Mouse (Mus musculus): ENCODE measurements around the gene Pnpla2. TPM values are rescaled to one million over a fixed set of nuclear protein-coding genes. Genes with fewer than 3 reads are reported as not detected.

Pnpla2 gene
- polyA plus RNA-seq, 1 experiment from 2014 or later, result 17.6 TPM

- Histone ChIP-seq H3K4me2 (no peak overlapping the region), H3K36me3 (no peaks in the 10 kb centered on the region), H3K4me1 (replicated peaks) (no peaks in the 10 kb centered on the region), H3K9me3 (no peaks in the 10 kb centered on the region), H3K27ac (replicated peaks) (no peak overlapping the region), H3K9ac (no peak overlapping the region), H3K4me3 (no peak overlapping the region), H3K27me3 (no peaks in the 10 kb centered on the region)
- 87% methylated on average over 9 of the region's 9 CpGs for WGBS
- no peak for ATAC-seq (ENCODE audit: low read depth)
Measured at GRCm38 (mm10) chr7:141420030-141420702, 34.8 kb upstream of the Pnpla2 start.

- Histone ChIP-seq H3K9ac (no peak overlapping the region), H3K4me1 (replicated peaks) (peaks cover 10% of the 10 kb centered on the region), H3K36me3 (peaks cover 15% of the 10 kb centered on the region), H3K9me3 (no peaks in the 10 kb centered on the region), H3K4me3 (no peak overlapping the region), H3K27ac (replicated peaks) (no peak overlapping the region), H3K4me2 (no peak overlapping the region), H3K27me3 (no peaks in the 10 kb centered on the region)
- 78% methylated on average over 4 of the region's 4 CpGs for WGBS
- no peak for ATAC-seq (ENCODE audit: low read depth)
Measured at GRCm38 (mm10) chr7:141423811-141424210, 31.2 kb upstream of the Pnpla2 start.

- 86% methylated on average over 12 of the region's 12 CpGs for WGBS
- H3K9ac ChIP-seq, result no peak overlapping the region
- no peak overlapping the region for H3K27ac ChIP-seq (replicated peaks)
- peaks cover 37% of the 10 kb centered on the region for H3K36me3 ChIP-seq
- ATAC-seq (ENCODE audit: low read depth), result no peak
- H3K4me2 ChIP-seq, result no peak overlapping the region
- peaks cover 24% of the 10 kb centered on the region for H3K4me1 ChIP-seq (replicated peaks)
- no peaks in the 10 kb centered on the region for H3K27me3 ChIP-seq
- no peak overlapping the region for H3K4me3 ChIP-seq
- H3K9me3 ChIP-seq, result no peaks in the 10 kb centered on the region
Measured at GRCm38 (mm10) chr7:141426948-141427730, 27.9 kb upstream of the Pnpla2 start.

GRCm38 (mm10) chr7:141428701-141429100, 26.3 kb upstream of the Pnpla2 start:
- Histone ChIP-seq H3K36me3 (peaks cover 52% of the 10 kb centered on the region), H3K4me3 (peak overlapping the region; percentile 62), H3K27ac (replicated peaks) (peak overlapping the region; percentile 87), H3K27me3 (no peaks in the 10 kb centered on the region), H3K4me1 (replicated peaks) (peaks cover 38% of the 10 kb centered on the region), H3K9ac (peak overlapping the region; percentile 87), H3K9me3 (no peaks in the 10 kb centered on the region), H3K4me2 (peak overlapping the region; percentile 88)
- ATAC-seq (ENCODE audit: low read depth), result 0 out of 2 replicates have a peak, but pooled peaks have one; percentile 5
- WGBS, result 47% methylated on average over 5 of the region's 5 CpGs

GRCm38 (mm10) chr7:141429310-141429709, 25.7 kb upstream of the Pnpla2 start, which contains the start of gene Cend1:
TSS of gene Cend1 (minus strand) at chr7:141429491.
- Histone ChIP-seq H3K9ac (peak within 1 kb of the TSS; percentile 87), H3K4me1 (replicated peaks) (peaks cover 44% of the 10 kb centered on the region), H3K9me3 (no peaks in the 10 kb centered on the region), H3K27ac (replicated peaks) (peak within 1 kb of the TSS; percentile 87), H3K4me2 (peak within 1 kb of the TSS; percentile 88), H3K36me3 (peaks cover 55% of the 10 kb centered on the region), H3K4me3 (peak within 1 kb of the TSS; percentile 62), H3K27me3 (no peaks in the 10 kb centered on the region)
- WGBS, result 3% methylated on average over 19 of the region's 19 CpGs
- ATAC-seq (ENCODE audit: low read depth), result peak; percentile 86

GRCm38 (mm10) chr7:141429840-141430584, 25.0 kb upstream of the Pnpla2 start:
- Histone ChIP-seq H3K36me3 (peaks cover 55% of the 10 kb centered on the region), H3K4me3 (no peak overlapping the region), H3K4me1 (replicated peaks) (peaks cover 51% of the 10 kb centered on the region), H3K4me2 (peak overlapping the region; percentile 88), H3K9me3 (no peaks in the 10 kb centered on the region), H3K9ac (peak overlapping the region; percentile 87; the same call in 1 of the 2 replicates), H3K27ac (replicated peaks) (peak overlapping the region; percentile 87), H3K27me3 (no peaks in the 10 kb centered on the region)
- WGBS, result 58% methylated on average over 9 of the region's 9 CpGs
- ATAC-seq (ENCODE audit: low read depth), result peak; percentile 44; the same call in 1 of the 2 replicates

- no peak overlapping the region for H3K4me3 ChIP-seq
- H3K9ac ChIP-seq, result no peak overlapping the region
- no peaks in the 10 kb centered on the region for H3K27me3 ChIP-seq
- no peaks in the 10 kb centered on the region for H3K9me3 ChIP-seq
- H3K4me1 ChIP-seq (replicated peaks), result peaks cover 58% of the 10 kb centered on the region
- 94% methylated on average over 9 of the region's 9 CpGs for WGBS
- ATAC-seq (ENCODE audit: low read depth), result no peak
- H3K36me3 ChIP-seq, result peaks cover 55% of the 10 kb centered on the region
- no peak overlapping the region for H3K27ac ChIP-seq (replicated peaks)
- H3K4me2 ChIP-seq, result no peak overlapping the region
Measured at GRCm38 (mm10) chr7:141430585-141431240, 24.3 kb upstream of the Pnpla2 start.

- Histone ChIP-seq H3K27me3 (no peaks in the 10 kb centered on the region), H3K4me2 (no peak overlapping the region), H3K4me3 (no peak overlapping the region), H3K27ac (replicated peaks) (no peak overlapping the region), H3K9me3 (no peaks in the 10 kb centered on the region), H3K9ac (no peak overlapping the region), H3K4me1 (replicated peaks) (peaks cover 67% of the 10 kb centered on the region), H3K36me3 (peaks cover 51% of the 10 kb centered on the region)
- no peak for ATAC-seq (ENCODE audit: low read depth)
- WGBS, result 94% methylated on average over 19 of the region's 19 CpGs
Measured at GRCm38 (mm10) chr7:141431434-141432185, 23.4 kb upstream of the Pnpla2 start.

- no peak overlapping the region for H3K4me2 ChIP-seq
- H3K27ac ChIP-seq (replicated peaks), result no peak overlapping the region
- H3K36me3 ChIP-seq, result peaks cover 45% of the 10 kb centered on the region
- ATAC-seq (ENCODE audit: low read depth), result no peak
- peaks cover 73% of the 10 kb centered on the region for H3K4me1 ChIP-seq (replicated peaks)
- H3K27me3 ChIP-seq, result no peaks in the 10 kb centered on the region
- no peak overlapping the region for H3K4me3 ChIP-seq
- no peaks in the 10 kb centered on the region for H3K9me3 ChIP-seq
- WGBS, result 86% methylated on average over 8 of the region's 8 CpGs
- 0 out of 2 replicates have a peak overlapping the region, but pooled peaks have one; percentile 86 for H3K9ac ChIP-seq
Measured at GRCm38 (mm10) chr7:141432186-141432611, 22.8 kb upstream of the Pnpla2 start.

- no peak overlapping the region for H3K27ac ChIP-seq (replicated peaks)
- H3K4me1 ChIP-seq (replicated peaks), result peaks cover 77% of the 10 kb centered on the region
- peaks cover 40% of the 10 kb centered on the region for H3K36me3 ChIP-seq
- peak overlapping the region; percentile 95 for H3K4me2 ChIP-seq
- H3K27me3 ChIP-seq, result no peaks in the 10 kb centered on the region
- peak overlapping the region; percentile 86 for H3K9ac ChIP-seq
- H3K9me3 ChIP-seq, result no peaks in the 10 kb centered on the region
- WGBS, result 86% methylated on average over 6 of the region's 6 CpGs
- peak overlapping the region; percentile 64; the same call in 1 of the 2 replicates for H3K4me3 ChIP-seq
- ATAC-seq (ENCODE audit: low read depth), result no peak
Measured at GRCm38 (mm10) chr7:141432741-141433516, 22.1 kb upstream of the Pnpla2 start.

All from neural tube, embryonic 13.5 days (tissue).